Mouse (Mus musculus) layer of hippocampus, adult 11-12 months (tissue): ENCODE measurements around the gene Zan.

Source experiments
- DNase-seq: peaks from one replicate; pipeline ENCODE4 v3.0.0; 2022; ENCODE audit warnings: low spot score

Zan gene

GRCm38 (mm10) chr5:137419105-137419504, 57.8 kb downstream of the Zan start:
- no peak for DNase-seq

- DNase-seq: no peak
These were observed 62.6 kb downstream of the Zan start for GRCm38 (mm10) chr5:137414253-137414652.

- DNase-seq: no peak
These were observed 65.6 kb downstream of the Zan start for GRCm38 (mm10) chr5:137411235-137411634.

GRCm38 (mm10) chr5:137410549-137410948, 66.3 kb downstream of the Zan start:
- no peak for DNase-seq

GRCm38 (mm10) chr5:137410066-137410465, 66.8 kb downstream of the Zan start:
- no peak for DNase-seq

GRCm38 (mm10) chr5:137409451-137409850, 67.4 kb downstream of the Zan start:
- peak; percentile 25 for DNase-seq

- no peak for DNase-seq
These were observed 72.8 kb downstream of the Zan start for GRCm38 (mm10) chr5:137404081-137404480.

- no peak for DNase-seq
These were observed 82.4 kb downstream of the Zan start for GRCm38 (mm10) chr5:137394456-137394855.

GRCm38 (mm10) chr5:137391641-137392040, 85.2 kb downstream of the Zan start:
- no peak for DNase-seq

GRCm38 (mm10) chr5:137386712-137387111, 90.2 kb downstream of the Zan start:
- DNase-seq: no peak

GRCm38 (mm10) chr5:137383441-137383840, 93.4 kb downstream of the Zan start:
- no peak for DNase-seq

GRCm38 (mm10) chr5:137381152-137381551, 95.7 kb downstream of the Zan start:
- DNase-seq: peak; percentile 52

GRCm38 (mm10) chr5:137377603-137378002, 99.3 kb downstream of the Zan start:
- no peak for DNase-seq

GRCm38 (mm10) chr5:137377176-137377575, 99.7 kb downstream of the Zan start:
- DNase-seq: no peak

- DNase-seq: no peak
These were observed 100.1 kb downstream of the Zan start for GRCm38 (mm10) chr5:137376722-137377121.

- no peak for DNase-seq
These were observed 100.7 kb downstream of the Zan start for GRCm38 (mm10) chr5:137376198-137376597.

- DNase-seq: no peak
These were observed 101.2 kb downstream of the Zan start for GRCm38 (mm10) chr5:137375627-137376026.

GRCm38 (mm10) chr5:137374521-137375080, 102.3 kb downstream of the Zan start:
- DNase-seq: no peak

GRCm38 (mm10) chr5:137373371-137373950, 103.4 kb downstream of the Zan start:
- DNase-seq: no peak

GRCm38 (mm10) chr5:137369665-137370064, 107.2 kb downstream of the Zan start:
- DNase-seq: no peak

GRCm38 (mm10) chr5:137358382-137358781, 118.5 kb downstream of the Zan start:
- no peak for DNase-seq

- no peak for DNase-seq
These were observed 122.8 kb downstream of the Zan start for GRCm38 (mm10) chr5:137354091-137354490.

GRCm38 (mm10) chr5:137352011-137352975, 124.6 kb downstream of the Zan start:
- no peak for DNase-seq
